Mouse (Mus musculus): ENCODE data around the gene Tsen2. TPM values are rescaled to one million over a fixed set of nuclear protein-coding genes. Genes with fewer than 3 reads are reported as not detected.
A peak's percentile ranks its signal among the peaks of the same experiment; 100 is the strongest.

The Tsen2 gene
- polyA plus RNA-seq, 1 experiment from 2014 or later = 33.4 TPM

GRCm38 (mm10) chr6:115511447-115511846 lies 33.0 kb upstream of the Tsen2 start:
- Histone ChIP-seq H3K9ac (ENCODE audit: low read depth, low read length) (no peak overlapping the region), H3K4me3 (ENCODE audit: low read length) (no peak overlapping the region), H3K27ac (ENCODE audit: low read depth, low read length) (no peak overlapping the region), H3K36me3 (ENCODE audit: control insufficient read depth, insufficient read depth, low read length) (no peaks in the 10 kb centered on the region), H3K9me3 (ENCODE audit: control insufficient read depth, low read length) (0 out of 2 replicates have a peak, but pooled peaks cover 3% of the 10 kb centered on the region), H3K4me1 (ENCODE audit: control insufficient read depth, insufficient read depth, low read length) (no peaks in the 10 kb centered on the region), H3K4me2 (replicated peaks; ENCODE audit: low read depth, low read length) (no peak overlapping the region), H3K27me3 (ENCODE audit: control insufficient read depth, insufficient read depth, low read length) (no peaks in the 10 kb centered on the region)
- 94% methylated on average over 3 of the region's 3 CpGs for WGBS
- no peak for ATAC-seq (ENCODE audit: low FRiP score, low TSS enrichment)

GRCm38 (mm10) chr6:115513207-115513606 lies 31.3 kb upstream of the Tsen2 start:
- H3K9ac ChIP-seq (ENCODE audit: low read depth, low read length) = no peak overlapping the region
- no peaks in the 10 kb centered on the region for H3K27me3 ChIP-seq (ENCODE audit: control insufficient read depth, insufficient read depth, low read length)
- H3K36me3 ChIP-seq (ENCODE audit: control insufficient read depth, insufficient read depth, low read length) = no peaks in the 10 kb centered on the region
- no peak for ATAC-seq (ENCODE audit: low FRiP score, low TSS enrichment)
- no peaks in the 10 kb centered on the region for H3K4me1 ChIP-seq (ENCODE audit: control insufficient read depth, insufficient read depth, low read length)
- H3K9me3 ChIP-seq (ENCODE audit: control insufficient read depth, low read length) = 0 out of 2 replicates have a peak, but pooled peaks cover 3% of the 10 kb centered on the region
- no peak overlapping the region for H3K4me2 ChIP-seq (replicated peaks; ENCODE audit: low read depth, low read length)
- H3K27ac ChIP-seq (ENCODE audit: low read depth, low read length) = no peak overlapping the region
- WGBS = 93% methylated on average over 4 of the region's 4 CpGs
- no peak overlapping the region for H3K4me3 ChIP-seq (ENCODE audit: low read length)

DNA sequence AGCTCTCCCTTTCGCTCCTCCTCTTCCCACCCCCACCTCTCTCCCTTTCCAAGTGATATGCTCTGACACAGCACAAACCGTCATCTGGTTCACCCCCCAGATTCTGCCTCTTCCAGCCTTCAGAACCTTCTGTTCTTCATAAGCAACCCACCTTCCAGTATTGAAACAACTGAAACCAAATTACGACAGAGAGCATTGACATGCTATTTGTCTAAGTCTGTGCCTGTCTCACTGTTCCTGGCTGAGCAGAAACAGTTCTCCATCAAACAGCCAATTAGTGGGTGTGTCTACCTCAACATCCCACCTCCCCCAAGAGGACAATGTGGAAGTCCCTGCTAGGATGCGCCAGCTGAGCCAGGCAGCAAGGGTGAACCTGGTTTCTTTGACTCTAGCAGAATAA lies 26.6 kb upstream of the Tsen2 start:
- H3K27ac ChIP-seq (ENCODE audit: low read depth, low read length) = no peak overlapping the region
- H3K4me1 ChIP-seq (ENCODE audit: control insufficient read depth, insufficient read depth, low read length) = peaks cover 8% of the 10 kb centered on the region; the same call in 1 of the 2 replicates
- no peak overlapping the region for H3K4me3 ChIP-seq (ENCODE audit: low read length)
- H3K9me3 ChIP-seq (ENCODE audit: control insufficient read depth, low read length) = no peaks in the 10 kb centered on the region
- no peak overlapping the region for H3K9ac ChIP-seq (ENCODE audit: low read depth, low read length)
- H3K4me2 ChIP-seq (replicated peaks; ENCODE audit: low read depth, low read length) = no peak overlapping the region
- no peaks in the 10 kb centered on the region for H3K27me3 ChIP-seq (ENCODE audit: control insufficient read depth, insufficient read depth, low read length)
- 77% methylated on average over 4 of the region's 4 CpGs for WGBS
- no peak for ATAC-seq (ENCODE audit: low FRiP score, low TSS enrichment)
- H3K36me3 ChIP-seq (ENCODE audit: control insufficient read depth, insufficient read depth, low read length) = no peaks in the 10 kb centered on the region

DNA sequence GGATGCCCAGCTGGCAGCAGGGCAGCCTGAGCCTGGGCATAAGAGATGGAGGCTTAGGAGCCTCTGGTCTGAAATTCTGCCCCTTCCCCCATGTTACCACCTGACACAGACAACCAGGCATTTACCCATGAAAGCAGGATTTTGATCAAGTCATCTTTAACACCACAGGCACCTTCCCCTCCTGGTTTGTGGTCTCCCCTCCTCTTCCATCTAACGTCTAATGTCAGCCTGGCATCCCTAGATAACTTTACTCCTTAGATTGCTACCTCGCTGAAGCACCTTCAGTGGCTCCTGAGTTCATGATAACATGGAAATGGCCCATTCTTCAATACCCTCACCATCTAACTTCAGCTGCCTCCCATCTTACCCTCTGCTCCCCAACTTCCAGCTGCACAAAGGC lies 26.1 kb upstream of the Tsen2 start:
- no peaks in the 10 kb centered on the region for H3K9me3 ChIP-seq (ENCODE audit: control insufficient read depth, low read length)
- no peak overlapping the region for H3K4me3 ChIP-seq (ENCODE audit: low read length)
- peaks cover 8% of the 10 kb centered on the region; the same call in 1 of the 2 replicates for H3K4me1 ChIP-seq (ENCODE audit: control insufficient read depth, insufficient read depth, low read length)
- no peaks in the 10 kb centered on the region for H3K27me3 ChIP-seq (ENCODE audit: control insufficient read depth, insufficient read depth, low read length)
- ATAC-seq (ENCODE audit: low FRiP score, low TSS enrichment) = no peak
- WGBS = 68% methylated on average over 2 of the region's 2 CpGs
- no peak overlapping the region for H3K9ac ChIP-seq (ENCODE audit: low read depth, low read length)
- H3K36me3 ChIP-seq (ENCODE audit: control insufficient read depth, insufficient read depth, low read length) = no peaks in the 10 kb centered on the region
- no peak overlapping the region for H3K27ac ChIP-seq (ENCODE audit: low read depth, low read length)
- H3K4me2 ChIP-seq (replicated peaks; ENCODE audit: low read depth, low read length) = no peak overlapping the region

DNA sequence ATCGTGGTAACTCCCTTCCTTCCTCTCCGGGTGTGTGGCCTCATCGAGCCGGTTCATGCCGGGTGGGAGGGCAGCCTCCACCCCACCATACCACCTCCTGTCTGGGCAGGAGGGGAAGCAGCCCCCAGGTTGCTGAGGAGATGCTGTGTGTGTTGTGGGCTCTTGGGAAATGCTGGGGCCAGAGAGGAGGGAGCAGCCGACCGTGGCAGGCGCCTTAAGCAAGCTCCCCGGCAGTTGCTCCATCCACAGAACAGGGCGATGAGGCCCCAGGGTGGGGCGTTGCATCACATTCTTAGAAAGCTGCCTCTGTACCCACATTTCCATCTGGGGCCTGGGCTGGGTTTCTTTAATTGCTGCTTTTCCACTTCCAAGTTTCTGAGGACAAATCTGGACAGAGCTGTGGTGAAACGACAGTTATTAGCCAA lies 25.2 kb upstream of the Tsen2 start:
- ATAC-seq (ENCODE audit: low FRiP score, low TSS enrichment) = peak; percentile 78; the same call in 1 of the 2 replicates

GRCm38 (mm10) chr6:115521923-115522322 lies 22.5 kb upstream of the Tsen2 start:
- no peaks in the 10 kb centered on the region for H3K9me3 ChIP-seq (ENCODE audit: control insufficient read depth, low read length)
- no peaks in the 10 kb centered on the region for H3K36me3 ChIP-seq (ENCODE audit: control insufficient read depth, insufficient read depth, low read length)
- H3K27ac ChIP-seq (ENCODE audit: low read depth, low read length) = no peak overlapping the region
- no peak overlapping the region for H3K4me3 ChIP-seq (ENCODE audit: low read length)
- no peak for ATAC-seq (ENCODE audit: low FRiP score, low TSS enrichment)
- peaks cover 8% of the 10 kb centered on the region; the same call in 1 of the 2 replicates for H3K4me1 ChIP-seq (ENCODE audit: control insufficient read depth, insufficient read depth, low read length)
- H3K9ac ChIP-seq (ENCODE audit: low read depth, low read length) = no peak overlapping the region
- H3K4me2 ChIP-seq (replicated peaks; ENCODE audit: low read depth, low read length) = no peak overlapping the region
- no peaks in the 10 kb centered on the region for H3K27me3 ChIP-seq (ENCODE audit: control insufficient read depth, insufficient read depth, low read length)
- WGBS = 86% methylated on average over 1 of the region's 1 CpGs

More for the DNA sequence above, 25.2 kb upstream of the Tsen2 start:
- no peak overlapping the region for H3K27ac ChIP-seq (ENCODE audit: low read depth, low read length)
- no peak overlapping the region for H3K9ac ChIP-seq (ENCODE audit: low read depth, low read length)
- H3K4me1 ChIP-seq (ENCODE audit: control insufficient read depth, insufficient read depth, low read length) = peaks cover 8% of the 10 kb centered on the region; the same call in 1 of the 2 replicates
- peak overlapping the region; percentile 19; the same call in 1 of the 2 replicates for H3K4me2 ChIP-seq (replicated peaks; ENCODE audit: low read depth, low read length)
- no peaks in the 10 kb centered on the region for H3K36me3 ChIP-seq (ENCODE audit: control insufficient read depth, insufficient read depth, low read length)
- H3K27me3 ChIP-seq (ENCODE audit: control insufficient read depth, insufficient read depth, low read length) = no peaks in the 10 kb centered on the region
- no peaks in the 10 kb centered on the region for H3K9me3 ChIP-seq (ENCODE audit: control insufficient read depth, low read length)
- no peak overlapping the region for H3K4me3 ChIP-seq (ENCODE audit: low read length)
- 51% methylated on average over 9 of the region's 12 CpGs for WGBS

DNA sequence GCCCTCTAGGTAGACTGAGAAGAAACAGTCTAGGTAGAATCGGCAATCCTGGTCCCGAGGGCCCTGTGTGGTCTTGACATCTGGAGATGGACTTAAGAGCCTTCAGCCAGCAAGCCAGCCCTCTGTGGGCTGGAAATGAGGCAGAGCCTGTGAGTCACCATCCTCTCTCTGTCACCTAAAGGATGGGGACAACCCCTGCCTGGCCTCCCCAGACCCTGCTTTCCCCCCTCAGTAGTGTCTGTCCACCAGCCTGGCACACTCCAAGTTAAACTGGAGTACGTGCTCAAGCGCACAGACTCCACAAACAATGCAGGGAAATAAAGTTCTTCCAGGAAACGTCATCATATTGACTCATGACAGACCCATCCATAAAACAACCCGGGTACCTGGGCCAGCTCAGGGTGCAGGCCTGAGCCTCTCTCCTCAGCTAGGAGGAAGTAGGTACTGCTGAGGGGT lies 21.7 kb upstream of the Tsen2 start:
- ATAC-seq (ENCODE audit: low FRiP score, low TSS enrichment) = no peak
- H3K4me2 ChIP-seq (replicated peaks; ENCODE audit: low read depth, low read length) = no peak overlapping the region
- no peak overlapping the region for H3K9ac ChIP-seq (ENCODE audit: low read depth, low read length)
- no peaks in the 10 kb centered on the region for H3K27me3 ChIP-seq (ENCODE audit: control insufficient read depth, insufficient read depth, low read length)
- no peaks in the 10 kb centered on the region for H3K9me3 ChIP-seq (ENCODE audit: control insufficient read depth, low read length)
- H3K27ac ChIP-seq (ENCODE audit: low read depth, low read length) = no peak overlapping the region
- no peak overlapping the region for H3K4me3 ChIP-seq (ENCODE audit: low read length)
- H3K36me3 ChIP-seq (ENCODE audit: control insufficient read depth, insufficient read depth, low read length) = no peaks in the 10 kb centered on the region
- peaks cover 8% of the 10 kb centered on the region; the same call in 1 of the 2 replicates for H3K4me1 ChIP-seq (ENCODE audit: control insufficient read depth, insufficient read depth, low read length)
- WGBS = 61% methylated on average over 6 of the region's 6 CpGs

DNA sequence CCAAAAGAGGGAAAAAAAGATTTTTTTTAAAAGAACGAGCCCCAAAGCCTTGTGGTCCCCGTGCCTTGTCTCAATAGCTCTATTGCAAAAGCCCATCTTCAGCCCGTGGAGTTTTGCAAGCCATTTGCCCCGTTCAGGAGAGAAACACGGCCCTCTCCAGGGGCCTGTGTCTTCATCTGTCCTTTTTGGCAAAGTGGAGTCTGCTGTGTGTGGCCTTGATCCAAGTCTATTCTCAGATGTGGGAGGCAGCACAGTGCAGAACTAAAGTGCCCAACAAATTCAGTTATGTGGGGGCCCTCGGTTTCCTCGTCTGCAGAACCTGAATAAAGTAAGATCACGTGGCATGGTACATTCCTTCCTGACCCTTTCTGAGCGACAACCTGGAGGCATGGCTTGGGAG lies 21.3 kb upstream of the Tsen2 start:
- ATAC-seq (ENCODE audit: low FRiP score, low TSS enrichment) = no peak
- H3K27ac ChIP-seq (ENCODE audit: low read depth, low read length) = no peak overlapping the region
- peaks cover 8% of the 10 kb centered on the region; the same call in 1 of the 2 replicates for H3K4me1 ChIP-seq (ENCODE audit: control insufficient read depth, insufficient read depth, low read length)
- no peaks in the 10 kb centered on the region for H3K9me3 ChIP-seq (ENCODE audit: control insufficient read depth, low read length)
- no peak overlapping the region for H3K4me2 ChIP-seq (replicated peaks; ENCODE audit: low read depth, low read length)
- 81% methylated on average over 9 of the region's 9 CpGs for WGBS
- H3K4me3 ChIP-seq (ENCODE audit: low read length) = no peak overlapping the region
- no peaks in the 10 kb centered on the region for H3K36me3 ChIP-seq (ENCODE audit: control insufficient read depth, insufficient read depth, low read length)
- H3K9ac ChIP-seq (ENCODE audit: low read depth, low read length) = no peak overlapping the region
- H3K27me3 ChIP-seq (ENCODE audit: control insufficient read depth, insufficient read depth, low read length) = no peaks in the 10 kb centered on the region

GRCm38 (mm10) chr6:115524449-115524990 lies 19.9 kb upstream of the Tsen2 start:
- WGBS = 57% methylated on average over 9 of the region's 9 CpGs
- no peak for ATAC-seq (ENCODE audit: low FRiP score, low TSS enrichment)

More at GRCm38 (mm10) chr6:115524449-115524990, 19.9 kb upstream of the Tsen2 start:
- no peaks in the 10 kb centered on the region for H3K36me3 ChIP-seq (ENCODE audit: control insufficient read depth, insufficient read depth, low read length)
- H3K4me2 ChIP-seq (replicated peaks; ENCODE audit: low read depth, low read length) = no peak overlapping the region
- H3K9ac ChIP-seq (ENCODE audit: low read depth, low read length) = no peak overlapping the region
- no peaks in the 10 kb centered on the region for H3K27me3 ChIP-seq (ENCODE audit: control insufficient read depth, insufficient read depth, low read length)
- H3K9me3 ChIP-seq (ENCODE audit: control insufficient read depth, low read length) = no peaks in the 10 kb centered on the region
- H3K27ac ChIP-seq (ENCODE audit: low read depth, low read length) = no peak overlapping the region
- H3K4me3 ChIP-seq (ENCODE audit: low read length) = no peak overlapping the region
- 0 out of 2 replicates have a peak, but pooled peaks cover 2% of the 10 kb centered on the region for H3K4me1 ChIP-seq (ENCODE audit: control insufficient read depth, insufficient read depth, low read length)
